Mouse (Mus musculus) urinary bladder, postnatal 10 days (tissue): ENCODE measurements around the gene Prnp.

ENCODE experiments used
- DNase-seq: peaks from one replicate; pipeline ENCODE4 v3.0.0; 2022; ENCODE audit warnings: low spot score

Prnp gene

GRCm38 (mm10) chr2:131906846-131907245 lies 2.9 kb upstream of the Prnp start:
- no peak for DNase-seq

- DNase-seq: no peak
Measured at GRCm38 (mm10) chr2:131907311-131907710, 2.4 kb upstream of the Prnp start.

- no peak for DNase-seq
Measured at GRCm38 (mm10) chr2:131908351-131908861, 1.3 kb upstream of the Prnp start.

- DNase-seq: no peak
Measured at GRCm38 (mm10) chr2:131908906-131909305, 822 bp upstream of the Prnp start.

- no peak for DNase-seq
Measured at GRCm38 (mm10) chr2:131910847-131911246, 1.1 kb downstream of the Prnp start.

- no peak for DNase-seq
Measured at GRCm38 (mm10) chr2:131911341-131911740, 1.6 kb downstream of the Prnp start.

DNA sequence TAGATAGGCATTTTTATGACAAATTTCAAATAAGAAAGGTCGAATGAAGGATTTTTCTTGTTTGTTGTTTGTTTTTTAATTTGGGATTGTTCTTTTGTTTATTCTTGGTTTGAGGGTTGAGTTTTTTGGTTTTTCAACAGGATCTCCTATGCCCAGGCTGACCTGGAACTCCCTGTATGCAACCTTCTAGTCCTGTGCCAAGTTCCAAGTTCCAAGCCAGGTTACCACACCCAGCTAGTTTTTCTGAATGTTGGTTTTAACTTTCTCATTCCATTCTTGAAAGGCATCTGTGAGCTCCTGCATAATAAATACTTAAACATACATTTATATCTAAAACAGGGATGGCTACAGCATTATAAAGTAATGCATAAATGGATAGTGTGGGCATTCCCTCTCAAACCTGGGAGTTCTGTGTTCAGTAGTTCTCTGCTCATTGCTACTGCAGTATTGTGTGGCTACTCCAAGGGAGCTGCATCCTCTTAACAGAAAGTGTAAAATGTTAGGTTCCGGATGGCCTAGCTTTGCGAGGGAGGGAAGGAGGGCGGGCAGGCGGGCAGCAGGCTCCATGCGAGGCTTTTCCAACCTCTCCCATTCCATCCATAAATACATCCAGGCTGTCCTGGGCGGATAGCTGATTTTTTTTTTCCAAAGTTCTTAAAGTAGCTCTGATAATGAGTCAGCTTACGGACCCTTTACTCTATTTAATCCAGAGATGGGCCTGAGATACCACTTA lies 3.0 kb downstream of the Prnp start:
- DNase-seq: no peak

DNA sequence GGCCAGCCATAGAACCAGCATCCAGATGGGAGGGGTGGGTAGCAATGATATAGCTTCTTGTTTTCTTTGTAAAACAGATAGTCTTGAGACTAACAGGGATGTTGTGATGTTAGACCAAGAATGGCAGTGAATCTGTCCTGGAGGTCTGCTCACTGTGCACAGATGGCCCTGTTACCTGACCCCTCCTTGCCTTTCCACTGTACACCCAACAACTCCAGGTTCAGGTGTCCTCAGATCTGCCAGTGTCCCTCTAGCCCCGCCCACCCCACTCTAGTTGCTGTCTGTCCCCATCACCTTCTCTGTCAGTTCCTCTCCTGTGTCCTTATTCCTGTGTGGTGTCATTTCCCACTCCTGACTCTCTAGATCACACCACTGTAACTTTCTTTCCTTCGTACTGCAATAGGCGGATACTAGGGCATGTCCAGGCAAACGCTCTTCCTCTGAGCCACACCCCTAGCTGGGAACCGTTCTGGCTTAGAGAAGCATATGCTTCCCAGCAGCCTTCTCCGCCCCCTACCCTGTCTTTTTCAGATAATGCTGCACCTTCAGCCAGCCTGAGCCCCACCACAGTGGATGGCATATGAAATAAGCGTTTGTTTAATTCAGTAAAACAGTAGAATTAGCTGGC lies 22.7 kb downstream of the Prnp start:
- no peak for DNase-seq

GRCm38 (mm10) chr2:131933013-131933412 lies 23.3 kb downstream of the Prnp start:
- no peak for DNase-seq

GRCm38 (mm10) chr2:131933598-131933997 lies 23.9 kb downstream of the Prnp start:
- DNase-seq: no peak

GRCm38 (mm10) chr2:131934243-131934642 lies 24.5 kb downstream of the Prnp start:
- DNase-seq: no peak

DNA sequence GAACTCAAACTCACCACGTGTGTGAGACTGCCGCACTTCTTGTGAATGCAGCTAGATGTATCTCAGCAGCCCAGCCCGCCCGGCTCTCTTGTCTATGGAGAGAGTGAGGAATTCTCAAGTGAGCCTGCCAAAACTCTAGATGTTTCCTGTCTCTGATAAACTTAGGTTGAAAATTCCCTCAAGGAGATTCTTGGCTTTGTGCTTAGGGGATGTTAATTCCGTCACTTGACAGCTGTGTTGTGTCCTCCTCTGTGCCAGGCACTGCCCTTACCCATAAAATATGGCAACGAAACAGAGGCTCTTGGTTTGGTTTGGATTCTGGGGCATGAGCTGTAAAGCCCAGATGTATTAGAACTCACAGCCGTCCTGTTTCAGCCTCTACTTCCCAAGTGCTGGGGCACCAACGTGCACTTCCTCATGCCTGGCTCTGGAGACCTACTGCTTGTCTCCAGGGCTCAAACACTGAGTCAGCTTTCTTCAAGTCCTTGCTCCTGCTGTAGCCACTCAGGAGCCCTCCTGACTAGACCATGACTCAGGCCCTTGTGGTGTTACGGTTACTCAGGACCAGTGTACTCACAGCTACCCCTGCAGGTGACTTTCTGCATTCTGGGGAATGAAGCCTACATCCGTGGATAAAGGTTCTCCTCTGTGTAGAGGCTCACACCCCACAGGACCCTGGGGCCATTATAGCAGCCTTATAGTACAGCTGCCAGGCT lies 25.8 kb downstream of the Prnp start:
- DNase-seq: no peak

DNA sequence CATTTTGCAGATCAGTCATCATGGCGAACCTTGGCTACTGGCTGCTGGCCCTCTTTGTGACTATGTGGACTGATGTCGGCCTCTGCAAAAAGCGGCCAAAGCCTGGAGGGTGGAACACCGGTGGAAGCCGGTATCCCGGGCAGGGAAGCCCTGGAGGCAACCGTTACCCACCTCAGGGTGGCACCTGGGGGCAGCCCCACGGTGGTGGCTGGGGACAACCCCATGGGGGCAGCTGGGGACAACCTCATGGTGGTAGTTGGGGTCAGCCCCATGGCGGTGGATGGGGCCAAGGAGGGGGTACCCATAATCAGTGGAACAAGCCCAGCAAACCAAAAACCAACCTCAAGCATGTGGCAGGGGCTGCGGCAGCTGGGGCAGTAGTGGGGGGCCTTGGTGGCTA lies 26.7 kb downstream of the Prnp start:
- DNase-seq: no peak

DNA sequence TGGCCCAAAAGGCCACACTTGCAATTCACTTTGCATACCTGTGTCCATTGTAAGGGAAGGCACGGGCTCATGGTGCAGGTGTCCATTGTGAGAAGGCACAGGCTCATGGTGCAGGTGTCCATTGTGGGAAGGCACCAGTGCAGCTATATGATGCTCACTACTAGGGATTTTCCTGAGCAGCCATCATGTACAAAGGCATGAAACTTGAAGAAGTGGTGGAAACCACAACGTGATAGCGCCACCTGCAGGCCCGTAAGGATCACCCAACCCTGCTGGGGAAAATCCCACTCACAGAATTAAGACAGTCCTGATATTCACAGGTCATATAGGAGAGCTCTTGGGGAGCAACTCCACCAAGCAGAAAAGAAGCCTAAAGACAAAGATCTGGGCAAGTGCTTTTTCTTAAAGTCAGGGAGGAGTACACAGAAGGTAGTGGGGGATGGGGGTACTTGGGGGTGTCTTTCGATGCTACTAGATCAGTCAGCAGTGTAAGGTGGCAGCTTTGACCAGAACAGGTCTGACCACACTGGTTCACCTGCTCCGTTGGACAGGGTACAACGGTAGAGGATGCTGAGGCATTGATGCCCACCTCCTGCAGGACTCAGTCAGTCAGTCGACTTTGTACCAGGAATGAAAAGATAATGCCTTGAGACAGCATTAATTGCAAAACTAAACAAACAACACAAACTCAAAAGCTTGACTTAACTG lies 29.8 kb downstream of the Prnp start:
- no peak for DNase-seq

DNA sequence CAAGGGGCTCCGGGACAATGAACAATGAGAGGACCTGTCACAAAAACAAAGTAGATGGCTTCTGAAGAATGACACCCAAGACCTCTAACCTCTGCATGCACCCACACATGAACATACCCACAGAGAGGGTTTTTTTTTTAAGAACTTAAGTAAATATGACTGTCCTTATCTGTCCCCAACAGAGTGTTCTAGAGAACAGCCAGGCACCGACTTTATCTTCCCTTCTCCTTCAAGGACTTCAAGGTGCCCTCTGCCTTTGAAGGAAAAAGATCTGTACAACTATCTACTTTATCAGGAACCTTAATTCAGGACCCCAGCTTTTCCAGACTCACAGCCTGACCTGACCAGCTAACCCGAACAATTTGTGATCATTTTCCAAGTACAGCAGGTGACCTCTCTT lies 30.8 kb downstream of the Prnp start:
- no peak for DNase-seq

- DNase-seq: no peak
Measured at GRCm38 (mm10) chr2:131941501-131941900, 31.8 kb downstream of the Prnp start.

DNA sequence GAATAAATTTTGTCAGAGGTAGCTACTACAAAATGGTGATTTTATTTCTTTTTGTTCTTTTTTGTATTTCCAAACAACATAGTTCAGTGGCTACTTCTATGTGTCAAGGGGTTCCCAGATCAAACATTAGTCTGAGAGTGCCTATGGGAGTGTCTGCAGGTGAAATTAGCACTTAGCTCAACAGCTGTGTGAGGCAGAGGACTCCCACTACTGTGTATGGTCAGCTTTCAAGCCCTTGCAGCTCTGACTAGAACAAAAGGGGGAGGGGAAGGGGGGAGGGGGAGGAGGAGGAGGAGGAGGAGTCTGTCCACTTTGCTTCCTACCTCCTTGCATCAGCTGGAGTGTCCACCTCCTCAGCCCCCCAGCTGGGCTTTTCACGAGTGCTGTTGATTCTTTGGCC lies 34.6 kb downstream of the Prnp start:
- no peak for DNase-seq

GRCm38 (mm10) chr2:131945225-131945624 lies 35.5 kb downstream of the Prnp start:
- no peak for DNase-seq

DNA sequence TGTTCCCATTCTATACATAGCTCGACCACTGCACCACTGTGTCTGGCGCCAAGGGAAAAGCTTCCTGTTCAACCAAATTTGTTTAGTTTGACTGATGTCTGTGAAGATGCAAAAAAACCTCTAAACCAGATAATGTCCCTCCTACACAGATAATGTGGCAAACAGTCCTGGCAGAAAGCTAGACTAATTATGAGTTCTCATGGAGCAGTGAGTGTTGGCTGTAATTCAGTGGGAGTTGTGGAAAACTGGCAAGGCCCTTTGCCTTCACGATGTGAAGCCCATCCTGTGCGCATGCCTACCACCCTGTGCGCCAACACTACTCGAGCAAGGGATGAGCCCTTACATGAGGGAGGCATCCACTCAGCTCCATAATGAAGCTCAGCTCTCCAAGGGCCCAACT lies 36.0 kb downstream of the Prnp start:
- no peak for DNase-seq

GRCm38 (mm10) chr2:131946351-131946750 lies 36.6 kb downstream of the Prnp start:
- no peak for DNase-seq

- DNase-seq: no peak
Measured at GRCm38 (mm10) chr2:131948156-131948555, 38.4 kb downstream of the Prnp start.

GRCm38 (mm10) chr2:131948916-131949639 lies 39.4 kb downstream of the Prnp start:
- DNase-seq: no peak
